Mouse (Mus musculus) bone marrow macrophage, adult 2 months (primary cell): Measurements from ENCODE around the gene Mboat2.

Experiments
- CTCF ChIP-seq: IDR thresholded peaks from 2 replicates; pipeline ENCODE4 v1.5.1; 2012; ENCODE audit warnings: low read depth, mild to moderate bottlenecking, low read length, moderate library complexity
- POLR2A ChIP-seq: IDR thresholded peaks from 2 replicates; pipeline ENCODE4 v1.6.1; 2012; ENCODE audit warnings: mild to moderate bottlenecking, low read depth, low read length, borderline replicate concordance

- no peak for TF ChIP-seq POLR2A
- no peak for TF ChIP-seq CTCF
Observed at GRCm38 (mm10) chr12:24985226-24985625, 154.5 kb downstream of the Mboat2 start.
